Mouse (Mus musculus) hindbrain, embryonic 12.5 days (tissue): ENCODE measurements around the gene Gm7029. TPM values are rescaled to one million over a fixed set of nuclear protein-coding genes. Genes with fewer than 3 reads are reported as not detected.
A peak's percentile ranks its signal among the peaks of the same experiment; 100 is the strongest.

ENCODE experiments used
- ATAC-seq: fragments of 200-750 bp; cut with Nextera tagmentation; 2 replicates; pipeline ENCODE4 v1.8.0; 2017; ENCODE audit warnings: moderate TSS enrichment; ENCODE audit not compliant: low FRiP score
- H3K27ac ChIP-seq: fragments of 300-500 bp; sonication (generic); 2 replicates; pipeline ENCODE4 v1.5.1; 2016; ENCODE audit warnings: mild to moderate bottlenecking
- H3K27me3 ChIP-seq: fragments of 300-500 bp; sonication (generic); 2 replicates; pipeline ENCODE4 v1.6.1; 2016; ENCODE audit warnings: mild to moderate bottlenecking
- H3K36me3 ChIP-seq: fragments of 300-500 bp; sonication (generic); 2 replicates; pipeline ENCODE4 v1.6.1; 2016; ENCODE audit warnings: mild to moderate bottlenecking
- H3K4me1 ChIP-seq: fragments of 300-500 bp; sonication (generic); 2 replicates; pipeline ENCODE4 v1.6.1; 2016
- H3K4me2 ChIP-seq: fragments of 300-500 bp; sonication (generic); replicated peaks from 2 replicates; pipeline ENCODE4 v1.6.1; 2016; ENCODE audit warnings: mild to moderate bottlenecking
- H3K4me3 ChIP-seq: fragments of 300-500 bp; sonication (generic); 2 replicates; pipeline ENCODE4 v1.5.1; 2016; ENCODE audit warnings: mild to moderate bottlenecking
- H3K9ac ChIP-seq: fragments of 300-500 bp; sonication (generic); 2 replicates; pipeline ENCODE4 v1.6.1; 2016; ENCODE audit warnings: mild to moderate bottlenecking, moderate library complexity
- H3K9me3 ChIP-seq: fragments of 300-500 bp; sonication (generic); replicated peaks from 2 replicates; pipeline ENCODE4 v1.6.1; 2016; ENCODE audit warnings: mild to moderate bottlenecking
- WGBS: fragments of 180-500 bp; shearing (Covaris S2); methylation state at CpG from one replicate; pipeline ENCODE4 v1.1.7; 2016; 5-methylcytosine and 5-hydroxymethylcytosine counted together
- microRNA-seq: library from miRNA; unstranded; fragments of <30 nt; microRNA quantifications from one replicate; pipeline ENCODE4, GENCODE M21; 2017
- polyA plus RNA-seq: library from polyadenylated mRNA; unstranded; fragments of >200 nt; fragmentation: Nextera tagmentation; extraction: Ambion mirVana; gene quantifications from 2 replicates; pipeline ENCODE4 v1.2.1, GENCODE M21; 2016

Gm7029 gene
- polyA plus RNA-seq, 1 experiment from 2014 or later: not detected

- peak overlapping the region; percentile 56 for H3K4me3 ChIP-seq
- H3K9ac ChIP-seq: peak overlapping the region; percentile 23; the same call in 1 of the 2 replicates
- H3K36me3 ChIP-seq: peaks cover 35% of the 10 kb centered on the region
- ATAC-seq: no peak
- H3K4me2 ChIP-seq: peak overlapping the region; percentile 46
- 0 out of 2 replicates have a peak, but pooled peaks cover 9% of the 10 kb centered on the region for H3K27me3 ChIP-seq
- peaks cover 45% of the 10 kb centered on the region for H3K4me1 ChIP-seq
- H3K9me3 ChIP-seq: no peaks in the 10 kb centered on the region
- 75% methylated on average over 31 of the region's 31 CpGs for WGBS
- H3K27ac ChIP-seq: no peak overlapping the region
Measured at GRCm38 (mm10) chr17:33916847-33917655, 43.4 kb downstream of the Gm7029 start.

DNA sequence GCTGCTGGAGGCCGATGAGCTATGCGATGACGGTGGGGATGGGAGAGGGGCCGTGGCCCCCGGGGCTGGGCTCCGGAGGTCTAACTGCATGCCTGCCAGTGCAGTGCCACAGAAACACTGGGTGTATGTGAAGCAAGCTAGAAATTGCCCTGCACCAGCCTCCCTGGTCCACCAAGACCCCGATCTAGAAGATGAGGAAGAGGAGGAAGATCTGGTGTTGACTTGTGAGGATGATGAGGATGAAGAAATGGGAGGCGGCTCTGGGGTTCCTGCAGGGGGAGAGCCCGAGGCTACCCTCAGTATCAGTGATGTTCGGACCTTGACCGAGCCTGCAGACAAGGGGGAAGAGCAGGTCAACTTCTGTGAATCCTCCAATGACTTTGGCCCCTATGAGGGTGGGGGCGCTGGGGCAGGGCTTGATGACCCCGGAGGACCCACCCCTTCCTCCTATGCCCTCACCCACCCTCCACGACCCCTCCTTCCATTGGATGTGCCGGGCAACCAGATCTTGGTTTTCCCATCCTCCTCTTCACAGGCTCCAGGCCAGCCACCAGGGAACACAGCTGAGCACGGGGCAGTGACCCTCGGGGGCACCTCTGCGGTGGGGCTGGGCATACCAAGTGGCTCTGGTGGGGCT, 44.1 kb downstream of the Gm7029 start:
- Histone ChIP-seq H3K4me2 (peak overlapping the region; percentile 46; the same call in 1 of the 2 replicates), H3K9me3 (no peaks in the 10 kb centered on the region), H3K4me1 (peaks cover 45% of the 10 kb centered on the region), H3K9ac (no peak overlapping the region), H3K36me3 (peaks cover 28% of the 10 kb centered on the region), H3K4me3 (no peak overlapping the region), H3K27me3 (0 out of 2 replicates have a peak, but pooled peaks cover 9% of the 10 kb centered on the region), H3K27ac (no peak overlapping the region)
- WGBS: 86% methylated on average over 18 of the region's 18 CpGs
- no peak for ATAC-seq

DNA sequence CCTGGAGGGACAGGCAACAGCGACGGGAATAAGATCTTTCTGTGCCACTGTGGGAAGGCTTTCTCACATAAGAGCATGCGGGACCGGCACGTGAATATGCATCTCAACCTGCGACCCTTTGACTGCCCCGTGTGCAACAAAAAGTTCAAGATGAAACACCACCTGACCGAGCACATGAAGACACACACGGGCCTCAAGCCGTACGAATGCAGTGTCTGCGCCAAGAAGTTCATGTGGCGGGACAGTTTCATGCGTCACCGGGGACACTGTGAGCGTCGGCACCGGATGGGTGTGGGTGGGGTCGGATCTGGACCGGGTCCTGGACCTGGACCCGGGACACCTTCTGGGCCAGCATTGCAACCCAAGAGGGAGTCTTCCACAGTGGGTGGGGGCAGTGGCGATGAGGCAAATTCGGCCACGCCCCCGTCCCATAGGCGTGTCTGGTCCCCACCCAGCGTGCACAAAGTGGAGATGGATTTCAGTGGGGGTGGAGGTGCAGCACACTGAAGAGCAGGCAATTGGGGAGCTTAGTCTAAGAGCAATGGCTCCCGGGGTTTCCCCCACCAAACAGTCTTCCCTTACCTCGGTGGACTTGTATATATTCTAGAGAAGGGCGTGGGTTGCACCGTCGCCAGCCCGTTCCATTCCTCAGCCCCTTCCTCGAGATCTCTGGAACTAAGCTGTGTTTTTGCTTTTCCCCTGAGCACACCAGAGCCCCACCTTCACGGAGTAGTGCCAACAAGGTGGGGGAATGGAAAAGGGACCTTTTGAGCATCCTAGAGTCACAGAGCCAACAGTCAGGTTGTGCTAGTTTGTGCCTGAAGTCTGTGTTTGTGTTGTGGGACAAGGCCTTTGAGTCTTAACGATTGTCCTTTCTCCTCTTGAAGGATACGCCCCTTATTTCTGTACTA, 44.9 kb downstream of the Gm7029 start:
- Histone ChIP-seq H3K9ac (no peak overlapping the region), H3K27me3 (0 out of 2 replicates have a peak, but pooled peaks cover 9% of the 10 kb centered on the region), H3K27ac (no peak overlapping the region), H3K9me3 (no peaks in the 10 kb centered on the region), H3K4me1 (peaks cover 45% of the 10 kb centered on the region), H3K36me3 (peaks cover 22% of the 10 kb centered on the region), H3K4me3 (peak overlapping the region; percentile 47), H3K4me2 (peak overlapping the region; percentile 83)
- ATAC-seq: no peak
- 62% methylated on average over 37 of the region's 37 CpGs for WGBS

DNA sequence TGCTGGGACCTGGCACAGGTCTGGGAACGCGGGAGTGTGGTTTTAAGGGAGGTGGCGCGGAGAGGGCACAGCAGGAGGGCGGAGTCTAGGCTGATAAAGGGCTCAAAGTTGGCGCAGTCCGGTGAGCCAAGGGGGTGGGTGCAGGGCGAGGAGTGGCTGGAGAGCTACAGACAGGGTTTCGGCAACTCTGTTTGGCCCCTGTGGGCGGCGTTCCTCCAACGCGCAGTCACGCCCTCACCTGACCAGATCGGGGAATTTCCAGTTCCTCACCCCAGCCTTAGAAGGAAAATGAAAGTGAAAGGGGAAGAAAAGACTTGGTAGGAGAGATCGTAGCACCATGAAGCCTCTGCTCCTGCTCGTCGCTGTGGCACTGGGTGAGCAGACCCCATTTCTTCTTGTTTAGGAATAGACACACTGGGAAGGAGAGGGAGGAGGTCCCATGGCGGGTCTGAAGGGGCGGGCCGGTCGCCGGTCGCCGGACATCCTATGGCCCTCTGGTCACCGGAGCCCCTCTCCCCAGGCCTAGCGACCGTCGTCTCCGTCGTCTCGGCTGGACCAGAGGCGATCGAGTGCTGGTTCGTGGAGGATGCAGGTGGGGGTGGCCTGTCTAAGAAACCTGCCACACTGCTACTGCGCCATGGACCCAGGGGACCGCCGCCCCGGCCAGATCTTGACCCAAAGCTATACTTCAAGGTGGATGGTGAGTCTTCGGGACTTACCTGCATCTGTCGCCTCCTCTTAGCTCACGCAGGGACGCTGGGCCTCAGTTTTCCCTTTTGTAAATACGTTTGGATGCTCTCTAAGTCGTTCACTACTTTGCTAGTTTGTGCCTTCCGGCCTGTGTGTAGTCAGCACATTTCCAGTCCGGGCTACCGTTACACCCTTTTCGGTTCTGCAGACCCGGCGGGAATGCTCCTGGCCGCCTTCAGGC, 46.0 kb downstream of the Gm7029 start:
- Histone ChIP-seq H3K36me3 (peaks cover 12% of the 10 kb centered on the region; the same call in 1 of the 2 replicates), H3K27ac (peak overlapping the region; percentile 64), H3K9ac (peak overlapping the region; percentile 66), H3K4me2 (peak overlapping the region; percentile 83), H3K4me1 (peaks cover 45% of the 10 kb centered on the region), H3K4me3 (peak overlapping the region; percentile 47), H3K27me3 (0 out of 2 replicates have a peak, but pooled peaks cover 9% of the 10 kb centered on the region), H3K9me3 (no peaks in the 10 kb centered on the region)
- under 1% methylated on average over 52 of the region's 52 CpGs for WGBS
- no peak for ATAC-seq

DNA sequence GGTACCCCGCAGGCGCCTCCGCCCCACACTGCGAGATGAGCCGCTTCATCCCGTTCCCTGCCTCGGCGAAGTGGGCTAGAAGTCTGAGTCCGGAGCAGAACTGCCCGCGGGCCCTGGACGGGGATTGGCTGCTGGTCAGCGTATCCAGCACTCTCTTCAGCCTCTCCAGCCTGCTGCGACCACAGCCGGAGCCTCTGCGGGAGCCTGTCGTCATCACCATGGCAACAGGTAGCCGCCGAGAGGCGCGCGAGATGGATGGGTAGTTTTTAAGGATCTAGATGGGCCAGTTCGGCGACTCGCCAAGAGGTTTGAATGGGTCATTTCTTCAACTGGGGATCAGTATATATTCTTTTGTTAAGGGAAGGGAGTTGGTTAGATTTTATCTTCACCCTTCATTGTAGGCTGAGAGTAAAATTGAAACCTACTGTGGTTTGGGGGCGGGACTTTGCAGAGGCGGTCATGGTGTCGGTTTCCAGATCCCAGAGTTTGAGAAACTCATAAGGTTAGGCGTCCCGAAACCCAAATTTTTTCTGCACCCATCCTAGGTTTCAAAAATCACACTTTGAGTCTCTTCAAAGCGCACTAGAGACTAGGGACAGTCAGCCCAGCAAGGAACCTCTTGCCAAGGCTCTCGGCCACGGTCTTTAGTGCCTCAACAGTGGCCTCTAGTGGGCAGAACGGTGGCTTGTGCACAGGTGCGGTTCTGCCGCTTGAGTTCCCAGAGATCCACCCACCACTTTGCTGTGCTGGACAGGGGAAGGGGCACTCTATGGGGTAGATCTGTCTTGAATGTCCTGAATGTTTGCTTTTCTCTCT, 46.9 kb downstream of the Gm7029 start:
- peaks cover 38% of the 10 kb centered on the region for H3K4me1 ChIP-seq
- ATAC-seq: peak; percentile 47
- H3K9ac ChIP-seq: peak overlapping the region; percentile 66
- WGBS: under 1% methylated on average over 36 of the region's 36 CpGs
- peak overlapping the region; percentile 47 for H3K4me3 ChIP-seq
- peak overlapping the region; percentile 83 for H3K4me2 ChIP-seq
- 0 out of 2 replicates have a peak, but pooled peaks cover 9% of the 10 kb centered on the region for H3K27me3 ChIP-seq
- H3K27ac ChIP-seq: peak overlapping the region; percentile 64
- no peaks in the 10 kb centered on the region for H3K9me3 ChIP-seq
- H3K36me3 ChIP-seq: peaks cover 10% of the 10 kb centered on the region; the same call in 1 of the 2 replicates

- Histone ChIP-seq H3K4me2 (peak overlapping the region; percentile 83; the same call in 1 of the 2 replicates), H3K4me1 (peaks cover 38% of the 10 kb centered on the region), H3K9me3 (no peaks in the 10 kb centered on the region), H3K9ac (no peak overlapping the region), H3K36me3 (peaks cover 17% of the 10 kb centered on the region; the same call in 1 of the 2 replicates), H3K27ac (no peak overlapping the region), H3K4me3 (no peak overlapping the region), H3K27me3 (0 out of 2 replicates have a peak, but pooled peaks cover 9% of the 10 kb centered on the region)
- WGBS: 84% methylated on average over 7 of the region's 7 CpGs
- ATAC-seq: no peak
Measured at GRCm38 (mm10) chr17:33921361-33921760, 47.7 kb downstream of the Gm7029 start.

Small RNA genes lying within 50 kb of the gene (microRNA-seq; reads per million reads assigned to microRNA genes)
- gene Gm27740: not detected

Other genes starting within 250 kb of the Gm7029 start
- 47.6 and 48.1 TPM in 2 replicates for gene Zfp414, start 244.7 kb upstream of the Gm7029 start, polyA plus RNA-seq
- 0.45 and 1.0 TPM in 2 replicates for gene Pram1, start 235.8 kb upstream of the Gm7029 start, polyA plus RNA-seq
- gene Hnrnpm, start 187.0 kb upstream of the Gm7029 start, polyA plus RNA-seq: 390 and 450 TPM in 2 replicates
- 53.4 and 54.6 TPM in 2 replicates for gene March2, start 155.2 kb upstream of the Gm7029 start, polyA plus RNA-seq
- 404 and 415 TPM in 2 replicates for gene Rab11b, start 113.3 kb upstream of the Gm7029 start, polyA plus RNA-seq
- gene Angptl4, start 92.0 kb upstream of the Gm7029 start, polyA plus RNA-seq: 25.6 and 26.8 TPM in 2 replicates
- gene Kank3, start 63.3 kb upstream of the Gm7029 start, polyA plus RNA-seq: 30.8 and 31.4 TPM in 2 replicates
- 532 and 694 TPM in 2 replicates for gene Rps28, start 49.3 kb upstream of the Gm7029 start, polyA plus RNA-seq
- gene Ndufa7, start 49.3 kb upstream of the Gm7029 start, polyA plus RNA-seq: 375 and 435 TPM in 2 replicates
- 54.6 and 59.4 TPM in 2 replicates for gene Cd320, start 30.7 kb upstream of the Gm7029 start, polyA plus RNA-seq
- gene Kifc1, start 16.8 kb downstream of the Gm7029 start, polyA plus RNA-seq: 3.2 and 4.1 TPM in 2 replicates
- 0.30 TPM in 1 of 2 replicates, not detected in the other for gene Platr17, start 31.3 kb downstream of the Gm7029 start, polyA plus RNA-seq
- gene Daxx, start 35.6 kb downstream of the Gm7029 start, polyA plus RNA-seq: 55.5 and 61.2 TPM in 2 replicates
- gene Tapbp, start 42.1 kb downstream of the Gm7029 start, polyA plus RNA-seq: 23.9 and 27.6 TPM in 2 replicates
- 21.7 and 25.5 TPM in 2 replicates for gene Zbtb22, start 42.1 kb downstream of the Gm7029 start, polyA plus RNA-seq
- 63.1 and 64.1 TPM in 2 replicates for gene Rgl2, start 55.7 kb downstream of the Gm7029 start, polyA plus RNA-seq
- 173 and 180 TPM in 2 replicates for gene Pfdn6, start 66.5 kb downstream of the Gm7029 start, polyA plus RNA-seq
- gene Wdr46, start 66.8 kb downstream of the Gm7029 start, polyA plus RNA-seq: 37.1 and 38.8 TPM in 2 replicates
- 9.9 TPM in 2 replicates for gene B3galt4, start 77.7 kb downstream of the Gm7029 start, polyA plus RNA-seq
- gene Vps52, start 82.0 kb downstream of the Gm7029 start, polyA plus RNA-seq: 65.0 and 65.9 TPM in 2 replicates
- 834 and 931 TPM in 2 replicates for gene Rps18, start 82.2 kb downstream of the Gm7029 start, polyA plus RNA-seq
- gene H2-K1, start 126.5 kb downstream of the Gm7029 start, polyA plus RNA-seq: 13.8 and 16.6 TPM in 2 replicates
- 28.2 and 29.7 TPM in 2 replicates for gene Ring1, start 150.8 kb downstream of the Gm7029 start, polyA plus RNA-seq
- gene H2-Ke6, start 154.2 kb downstream of the Gm7029 start, polyA plus RNA-seq: 57.5 and 67.6 TPM in 2 replicates
- gene Slc39a7, start 157.8 kb downstream of the Gm7029 start, polyA plus RNA-seq: 179 and 187 TPM in 2 replicates
- 64.9 and 68.3 TPM in 2 replicates for gene Rxrb, start 158.0 kb downstream of the Gm7029 start, polyA plus RNA-seq
- gene Col11a2, start 165.6 kb downstream of the Gm7029 start, polyA plus RNA-seq: 7.8 and 18.0 TPM in 2 replicates
- gene H2-Oa, start 218.5 kb downstream of the Gm7029 start, polyA plus RNA-seq: 0.29 and 0.39 TPM in 2 replicates
- gene H2-DMa, start 245.7 kb downstream of the Gm7029 start, polyA plus RNA-seq: 13.1 and 14.2 TPM in 2 replicates
- gene Brd2, start 248.8 kb downstream of the Gm7029 start, polyA plus RNA-seq: 137 and 151 TPM in 2 replicates